Mouse (Mus musculus) ES-Bruce4 (cell line): ENCODE results near the gene Zbtb20. TPM values are rescaled to one million over a fixed set of nuclear protein-coding genes. Genes with fewer than 3 reads are reported as not detected.

Source experiments
- H3K27ac ChIP-seq: 2 replicates; pipeline ENCODE4 v1.5.1; 2012; ENCODE audit warnings: low read length, inconsistent platforms; ENCODE audit not compliant: insufficient read depth
- H3K27me3 ChIP-seq: 2 replicates; pipeline ENCODE4 v1.6.1; 2012; ENCODE audit warnings: mild to moderate bottlenecking, low read length, inconsistent platforms; ENCODE audit not compliant: control insufficient read depth, poor library complexity, insufficient read depth, severe bottlenecking
- H3K36me3 ChIP-seq: 2 replicates; pipeline ENCODE4 v1.6.1; 2012; ENCODE audit warnings: inconsistent platforms, mild to moderate bottlenecking, low read length, moderate library complexity; ENCODE audit not compliant: control insufficient read depth, poor library complexity, insufficient read depth, severe bottlenecking
- H3K4me1 ChIP-seq: one replicate; pipeline ENCODE4 v1.8.1; 2011; ENCODE audit warnings: low read length; ENCODE audit not compliant: control insufficient read depth, insufficient read depth
- H3K4me3 ChIP-seq: 2 replicates; pipeline ENCODE4 v1.5.1; 2011; ENCODE audit warnings: low read depth, mild to moderate bottlenecking, low read length
- H3K9ac ChIP-seq: 2 replicates; pipeline ENCODE4 v1.6.1; 2012; ENCODE audit warnings: low read depth, mild to moderate bottlenecking, inconsistent platforms; ENCODE audit not compliant: poor library complexity, severe bottlenecking
- H3K9me3 ChIP-seq: replicated peaks from 2 replicates; pipeline ENCODE4 v1.6.1; 2012; ENCODE audit warnings: mild to moderate bottlenecking, low read length, inconsistent platforms; ENCODE audit not compliant: control insufficient read depth, poor library complexity, insufficient read depth, severe bottlenecking
- CTCF ChIP-seq: IDR thresholded peaks from one replicate; pipeline ENCODE4 v1.8.1; 2011; ENCODE audit warnings: low read depth, low read length
- EP300 ChIP-seq: IDR thresholded peaks from 2 replicates; pipeline ENCODE4 v1.6.1; 2011; ENCODE audit warnings: low read depth, low read length; ENCODE audit not compliant: insufficient read depth
- POLR2A ChIP-seq: IDR thresholded peaks from one replicate; pipeline ENCODE4 v1.8.1; 2011; ENCODE audit warnings: low read length; ENCODE audit not compliant: insufficient read depth
- polyA plus RNA-seq: library from polyadenylated mRNA; stranded (reverse); fragments of >200 nt; gene quantifications from 2 replicates; pipeline ENCODE4 v1.2.4, GENCODE M21; 2011; ENCODE audit warnings: low read depth; ENCODE audit not compliant: missing spikeins, insufficient read depth, insufficient read length

Gene Zbtb20
- polyA plus RNA-seq, 1 experiment = 9.9 TPM

GRCm38 (mm10) chr16:43080923-43081702, 205.4 kb downstream of the Zbtb20 start:
- TF ChIP-seq POLR2A (no peak), EP300 (no peak), CTCF (no peak)
- H3K27ac ChIP-seq = no peak overlapping the region
- no peaks in the 10 kb centered on the region for H3K36me3 ChIP-seq
- H3K9me3 ChIP-seq = no peaks in the 10 kb centered on the region
- H3K4me3 ChIP-seq = no peak overlapping the region
- no peaks in the 10 kb centered on the region for H3K27me3 ChIP-seq
- no peaks in the 10 kb centered on the region for H3K4me1 ChIP-seq
- H3K9ac ChIP-seq = no peak overlapping the region

DNA sequence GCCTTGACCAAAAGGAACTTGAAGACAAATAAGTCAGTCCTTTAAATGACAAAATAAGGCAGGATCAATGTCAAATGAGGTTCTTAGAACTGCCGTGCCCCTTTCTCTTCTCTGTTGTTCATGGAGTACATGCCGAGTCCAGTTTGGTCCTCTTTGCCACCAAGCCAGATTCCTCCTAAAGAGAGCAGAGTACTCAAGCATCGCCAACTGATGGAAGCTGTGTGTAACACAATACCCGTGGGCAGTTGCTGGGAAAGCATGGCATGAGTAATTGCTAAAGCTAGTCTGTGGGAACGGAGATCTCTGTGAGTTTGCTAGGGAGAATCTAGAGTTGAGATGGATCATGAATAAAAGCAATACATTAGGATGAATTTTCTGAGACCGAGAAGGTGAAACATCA, 206.3 kb downstream of the Zbtb20 start:
- Histone ChIP-seq H3K4me1 (no peaks in the 10 kb centered on the region), H3K27me3 (no peaks in the 10 kb centered on the region), H3K9ac (no peak overlapping the region), H3K36me3 (no peaks in the 10 kb centered on the region), H3K4me3 (no peak overlapping the region), H3K27ac (no peak overlapping the region), H3K9me3 (no peaks in the 10 kb centered on the region)
- TF ChIP-seq EP300 (no peak), CTCF (no peak), POLR2A (no peak)

DNA sequence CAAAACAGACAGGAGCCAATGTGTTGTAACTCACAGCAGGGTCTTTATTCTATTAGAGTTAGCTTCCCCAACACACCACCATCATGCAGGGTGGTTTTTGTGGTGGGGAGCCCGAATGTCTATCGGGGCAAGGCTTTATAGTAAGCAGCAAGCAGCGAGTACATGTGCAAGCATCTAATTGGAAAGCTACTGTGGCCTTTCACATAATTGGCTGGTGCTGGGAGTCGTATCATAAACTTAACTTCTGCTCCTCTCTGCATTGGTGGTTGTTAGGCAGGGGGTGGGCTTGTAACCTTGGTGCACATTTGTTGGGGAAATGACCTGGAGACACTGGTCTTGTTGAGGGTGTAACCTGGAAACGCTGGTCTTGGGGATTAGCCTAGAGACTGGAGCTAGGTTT, 207.1 kb downstream of the Zbtb20 start:
- Histone ChIP-seq H3K4me3 (no peak overlapping the region), H3K27me3 (no peaks in the 10 kb centered on the region), H3K9ac (no peak overlapping the region), H3K9me3 (no peaks in the 10 kb centered on the region), H3K36me3 (no peaks in the 10 kb centered on the region), H3K27ac (no peak overlapping the region), H3K4me1 (no peaks in the 10 kb centered on the region)
- TF ChIP-seq EP300 = no peak
- no peak for TF ChIP-seq CTCF
- no peak for TF ChIP-seq POLR2A

- Histone ChIP-seq H3K9me3 (no peaks in the 10 kb centered on the region), H3K27ac (no peak overlapping the region), H3K9ac (no peak overlapping the region), H3K36me3 (no peaks in the 10 kb centered on the region), H3K4me3 (no peak overlapping the region), H3K4me1 (no peaks in the 10 kb centered on the region), H3K27me3 (no peaks in the 10 kb centered on the region)
- TF ChIP-seq CTCF = no peak
- TF ChIP-seq POLR2A = no peak
- TF ChIP-seq EP300 = no peak
These were observed 214.5 kb downstream of the Zbtb20 start for GRCm38 (mm10) chr16:43090188-43090587.

DNA sequence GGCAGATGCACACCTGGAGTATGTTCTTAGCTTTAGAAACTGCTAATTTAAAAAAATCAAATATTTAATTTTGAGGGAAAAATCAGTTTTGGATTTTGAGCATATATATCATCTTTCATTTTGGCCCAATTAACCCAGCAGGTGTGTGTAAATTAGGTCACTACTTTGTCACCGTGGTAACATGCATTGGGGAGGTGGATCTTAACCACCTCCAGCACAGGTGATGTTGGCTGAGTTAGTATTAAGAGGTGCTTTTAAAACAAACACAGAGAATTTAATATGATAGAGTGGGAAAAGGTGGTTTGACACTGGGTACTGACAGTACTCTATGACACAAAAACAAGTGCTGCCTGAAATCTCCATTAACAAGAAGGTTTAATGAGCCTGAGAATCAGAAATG, 218.5 kb downstream of the Zbtb20 start:
- peaks cover 1% of the 10 kb centered on the region for H3K4me1 ChIP-seq
- no peaks in the 10 kb centered on the region for H3K36me3 ChIP-seq
- no peak overlapping the region for H3K4me3 ChIP-seq
- no peaks in the 10 kb centered on the region for H3K27me3 ChIP-seq
- H3K9ac ChIP-seq = no peak overlapping the region
- H3K9me3 ChIP-seq = no peaks in the 10 kb centered on the region
- no peak overlapping the region for H3K27ac ChIP-seq
- TF ChIP-seq CTCF = no peak
- TF ChIP-seq EP300 = no peak
- no peak for TF ChIP-seq POLR2A

- no peaks in the 10 kb centered on the region for H3K27me3 ChIP-seq
- no peak overlapping the region for H3K27ac ChIP-seq
- H3K4me3 ChIP-seq = no peak overlapping the region
- H3K36me3 ChIP-seq = no peaks in the 10 kb centered on the region
- H3K4me1 ChIP-seq = peaks cover 1% of the 10 kb centered on the region
- TF ChIP-seq POLR2A = no peak
- no peak for TF ChIP-seq EP300
- TF ChIP-seq CTCF = no peak
- no peaks in the 10 kb centered on the region for H3K9me3 ChIP-seq
- H3K9ac ChIP-seq = no peak overlapping the region
These were observed 219.1 kb downstream of the Zbtb20 start for GRCm38 (mm10) chr16:43094756-43095155.
